Mouse (Mus musculus): Measurements from ENCODE around the gene Rpgrip1l. TPM values are rescaled to one million over a fixed set of nuclear protein-coding genes. Genes with fewer than 3 reads are reported as not detected.

Rpgrip1l gene
- polyA plus RNA-seq, 1 experiment from 2014 or later: 9.3 TPM

DNA sequence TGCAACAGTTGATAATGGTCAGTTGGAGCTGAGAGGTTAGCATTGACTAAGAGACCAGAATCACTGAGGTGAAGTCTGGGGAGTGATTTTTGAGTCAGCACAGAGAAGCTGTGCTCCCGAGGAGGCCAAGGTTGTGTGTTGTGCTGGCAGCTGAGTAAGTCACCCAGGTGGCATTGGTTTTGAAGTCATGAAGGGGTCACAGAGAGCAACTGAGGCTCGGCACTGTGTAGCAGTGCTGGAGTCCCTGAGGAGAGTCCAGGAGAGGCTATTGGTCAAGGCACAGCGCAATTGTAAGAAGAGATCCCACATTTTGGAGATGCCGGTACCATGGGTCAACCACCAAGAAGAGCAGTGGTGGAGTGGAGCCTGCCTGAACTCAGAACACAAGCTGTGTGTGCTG, 11.9 kb upstream of the Rpgrip1l start:
- H3K4me1 ChIP-seq: peaks cover 46% of the 10 kb centered on the region
- no peak overlapping the region for H3K27ac ChIP-seq
- peaks cover 12% of the 10 kb centered on the region for H3K36me3 ChIP-seq
- no peaks in the 10 kb centered on the region for H3K27me3 ChIP-seq (ENCODE audit: insufficient read depth, poor library complexity, severe bottlenecking)
- WGBS: 89% methylated on average over 4 of the region's 4 CpGs
- H3K9me3 ChIP-seq: no peaks in the 10 kb centered on the region
- no peak overlapping the region for H3K4me3 ChIP-seq
- DNase-seq (ENCODE audit: low spot score): peak; percentile 66

DNA sequence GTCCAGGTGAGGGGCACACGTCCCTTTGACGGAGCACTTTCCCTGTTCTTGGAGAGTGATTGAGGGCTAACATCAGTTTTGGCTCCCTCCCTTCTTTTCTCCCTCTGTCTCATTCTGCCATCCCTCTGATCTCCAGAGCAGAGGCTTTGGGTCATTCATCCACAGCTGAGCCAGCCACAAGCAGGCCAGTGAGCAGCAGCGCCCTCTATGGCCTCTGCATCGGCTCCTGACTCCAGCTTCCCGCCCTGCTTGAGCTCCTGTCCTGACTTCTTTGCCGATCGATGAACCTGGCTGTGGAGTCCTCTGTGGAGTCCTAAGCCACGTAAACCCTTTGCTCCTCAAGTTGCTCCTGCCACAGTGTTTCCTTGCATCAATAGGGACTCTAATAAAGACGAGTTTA, 11.2 kb upstream of the Rpgrip1l start:
- Histone ChIP-seq H3K9me3 (no peaks in the 10 kb centered on the region), H3K4me3 (no peak overlapping the region), H3K27me3 (ENCODE audit: insufficient read depth, poor library complexity, severe bottlenecking) (no peaks in the 10 kb centered on the region), H3K36me3 (peaks cover 12% of the 10 kb centered on the region), H3K27ac (0 out of 2 replicates have a peak overlapping the region, but pooled peaks have one; percentile 36), H3K4me1 (peaks cover 40% of the 10 kb centered on the region)
- WGBS: 57% methylated on average over 9 of the region's 9 CpGs
- DNase-seq (ENCODE audit: low spot score): peak; percentile 69

DNA sequence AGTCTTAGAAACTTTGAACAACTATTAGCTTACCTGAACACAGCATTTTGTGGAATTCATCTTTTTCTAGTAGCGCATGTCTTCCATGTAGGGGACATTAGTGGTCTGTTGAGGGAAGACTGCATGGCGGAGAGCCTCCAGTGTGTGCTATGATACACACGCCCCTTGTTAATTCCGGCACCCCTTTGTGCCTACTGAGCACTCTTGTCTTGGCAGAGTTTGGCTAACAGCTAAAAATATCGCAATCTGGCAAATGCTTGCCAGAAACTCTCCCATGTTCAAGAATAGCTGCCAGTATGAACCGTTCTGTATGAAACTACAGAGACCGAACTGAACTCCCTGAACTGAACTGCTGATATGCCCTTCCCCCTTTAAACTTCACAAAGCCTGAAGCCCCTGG, 10.4 kb upstream of the Rpgrip1l start:
- WGBS: 77% methylated on average over 7 of the region's 7 CpGs
- Histone ChIP-seq H3K4me1 (peaks cover 33% of the 10 kb centered on the region), H3K4me3 (no peak overlapping the region), H3K9me3 (no peaks in the 10 kb centered on the region), H3K27ac (0 out of 2 replicates have a peak overlapping the region, but pooled peaks have one; percentile 36), H3K27me3 (ENCODE audit: insufficient read depth, poor library complexity, severe bottlenecking) (no peaks in the 10 kb centered on the region), H3K36me3 (peaks cover 12% of the 10 kb centered on the region)
- peak; percentile 45 for DNase-seq (ENCODE audit: low spot score)

DNA sequence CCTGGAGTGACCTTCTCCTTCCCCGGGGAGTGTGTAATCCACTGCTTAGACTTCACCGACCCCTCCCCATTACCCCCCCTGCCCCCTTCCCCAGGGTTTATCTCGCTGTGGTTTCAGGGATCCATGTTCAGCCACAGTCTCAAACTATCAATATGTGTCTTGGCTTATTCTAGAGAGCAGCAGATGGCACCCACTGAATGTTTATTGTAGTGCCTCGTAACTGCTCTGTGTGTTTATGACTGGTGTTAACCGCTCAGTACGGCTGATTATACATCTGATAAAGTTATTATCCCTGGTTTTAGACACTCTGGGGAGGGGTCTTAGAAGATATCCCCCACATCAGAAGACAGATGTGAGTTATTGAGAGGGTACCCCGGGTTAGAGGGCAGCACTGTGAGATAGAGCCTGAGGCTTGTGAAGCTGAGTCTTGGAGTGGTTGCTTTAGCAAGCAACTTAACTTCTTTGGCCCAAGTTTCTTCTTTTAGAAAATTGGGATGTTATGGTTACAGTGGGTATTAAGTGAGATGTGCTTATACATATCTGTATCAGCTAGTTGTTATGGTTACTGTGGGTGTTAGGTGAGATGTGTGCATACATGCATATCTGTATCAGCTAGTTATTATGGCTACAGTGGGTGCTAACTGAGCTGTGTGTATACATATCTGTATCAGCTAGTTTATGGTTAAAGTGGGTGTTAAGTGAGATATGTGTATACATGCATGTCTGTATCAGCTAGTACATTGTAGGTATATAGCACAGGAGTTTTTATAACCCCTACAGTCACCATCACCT, 6.1 kb upstream of the Rpgrip1l start:
- H3K4me3 ChIP-seq: no peak overlapping the region
- peaks cover 26% of the 10 kb centered on the region for H3K4me1 ChIP-seq
- H3K36me3 ChIP-seq: 0 out of 2 replicates have a peak, but pooled peaks cover 3% of the 10 kb centered on the region
- H3K27ac ChIP-seq: no peak overlapping the region
- no peak for DNase-seq (ENCODE audit: low spot score)
- no peaks in the 10 kb centered on the region for H3K27me3 ChIP-seq (ENCODE audit: insufficient read depth, poor library complexity, severe bottlenecking)
- no peaks in the 10 kb centered on the region for H3K9me3 ChIP-seq
- WGBS: 88% methylated on average over 7 of the region's 7 CpGs

DNA sequence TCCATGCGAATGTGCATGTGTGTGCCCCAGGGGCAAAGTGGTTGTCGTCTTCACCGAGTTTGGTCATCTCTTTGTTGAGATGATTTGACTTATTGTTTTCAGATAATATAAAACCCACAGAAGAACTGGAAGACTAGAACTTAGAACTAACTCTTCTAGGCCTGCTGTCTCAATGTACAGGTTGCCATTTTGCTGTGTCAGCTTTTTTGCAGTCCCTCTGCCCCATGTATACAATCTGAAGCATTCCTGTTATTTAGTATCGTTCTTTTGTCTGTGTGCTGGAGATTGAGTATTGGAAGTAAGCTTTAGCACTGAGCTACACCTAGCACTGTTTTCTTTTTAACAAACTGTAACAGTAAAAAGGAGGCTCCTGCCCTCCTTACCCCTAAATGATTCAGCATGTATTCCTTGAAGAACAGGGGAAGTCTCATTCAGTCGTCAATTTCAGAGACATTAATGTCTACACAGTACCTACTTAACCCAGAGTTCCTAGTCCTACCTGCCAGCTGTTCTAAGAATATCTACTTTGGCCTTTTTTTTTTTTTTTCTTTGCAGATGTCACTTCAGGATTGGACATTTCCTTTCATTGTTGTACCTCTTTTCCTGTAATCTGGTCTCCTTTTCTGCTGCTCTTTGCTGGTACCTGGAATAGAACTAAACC, 4.6 kb upstream of the Rpgrip1l start:
- H3K27me3 ChIP-seq (ENCODE audit: insufficient read depth, poor library complexity, severe bottlenecking): no peaks in the 10 kb centered on the region
- 91% methylated on average over 5 of the region's 5 CpGs for WGBS
- no peak overlapping the region for H3K4me3 ChIP-seq
- H3K9me3 ChIP-seq: no peaks in the 10 kb centered on the region
- no peak for DNase-seq (ENCODE audit: low spot score)
- no peak overlapping the region for H3K27ac ChIP-seq
- H3K4me1 ChIP-seq: peaks cover 13% of the 10 kb centered on the region
- 0 out of 2 replicates have a peak, but pooled peaks cover 3% of the 10 kb centered on the region for H3K36me3 ChIP-seq

DNA sequence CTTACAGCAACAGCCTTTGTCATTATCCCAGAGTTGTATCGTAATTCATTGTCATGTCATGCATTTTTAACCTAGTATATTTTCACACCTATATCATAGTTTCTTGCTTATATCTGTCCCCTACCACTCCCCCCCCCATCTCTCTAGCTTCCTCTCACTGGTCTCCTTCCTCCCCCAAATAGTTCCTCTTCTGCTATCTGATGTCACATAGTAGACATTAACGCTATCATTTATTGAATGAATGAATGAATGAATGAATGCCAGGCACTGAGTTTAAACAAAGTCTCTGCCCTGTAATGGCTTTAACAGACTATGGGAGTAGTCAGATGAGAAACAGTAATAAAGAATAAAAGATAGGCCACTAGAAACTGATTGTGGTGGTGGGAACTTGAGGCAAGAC, 720 bp downstream of the Rpgrip1l start:
- no peak overlapping the region; the same call in 1 of the 2 replicates for H3K27ac ChIP-seq

DNA sequence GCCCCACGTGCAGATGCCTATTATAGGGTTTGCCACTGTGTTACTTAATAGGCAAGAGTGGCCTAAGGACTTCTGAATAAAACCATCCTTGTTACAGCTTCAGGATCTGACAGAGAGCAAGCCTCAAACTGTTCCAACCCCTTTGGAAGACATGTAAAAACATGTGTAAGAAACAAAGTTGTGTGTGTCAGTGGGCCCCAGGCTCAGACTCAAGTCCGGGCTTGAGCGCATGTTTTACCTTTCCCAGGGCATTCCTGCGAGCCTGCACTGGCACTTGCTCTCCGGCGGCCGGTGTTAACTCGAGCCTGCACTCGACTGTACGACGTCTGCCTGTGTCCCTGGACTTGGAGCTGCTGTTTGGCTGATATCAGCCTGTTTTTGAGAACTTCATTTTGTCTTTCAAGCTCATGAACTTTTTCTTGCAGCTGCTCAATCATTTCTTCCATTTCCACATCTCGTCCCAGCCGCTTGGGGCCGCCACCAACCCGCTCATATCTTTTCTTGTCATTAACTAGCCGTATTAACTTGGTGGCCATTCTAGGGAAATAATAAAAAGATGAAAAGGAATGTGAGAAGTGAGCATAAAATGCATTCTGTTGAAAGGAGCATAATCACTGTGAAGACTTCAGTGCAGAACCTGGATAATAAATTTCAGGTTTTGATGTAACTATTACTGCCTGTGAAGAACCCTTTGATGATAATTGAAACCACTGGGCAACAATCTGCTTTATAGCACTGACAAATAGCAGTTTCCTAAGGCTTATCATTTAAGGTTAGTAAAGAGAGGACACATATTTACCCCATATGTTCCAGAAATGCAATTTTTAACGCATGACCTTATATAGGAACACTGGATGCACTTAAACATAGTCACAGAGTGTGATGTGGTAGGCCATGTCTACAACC, 8.3 kb downstream of the Rpgrip1l start:
- Histone ChIP-seq H3K27ac (no peak overlapping the region), H3K27me3 (ENCODE audit: insufficient read depth, poor library complexity, severe bottlenecking) (no peaks in the 10 kb centered on the region), H3K4me1 (peaks cover 3% of the 10 kb centered on the region; the same call in 1 of the 2 replicates), H3K9me3 (no peaks in the 10 kb centered on the region), H3K36me3 (0 out of 2 replicates have a peak, but pooled peaks cover 4% of the 10 kb centered on the region), H3K4me3 (no peak overlapping the region)
- 71% methylated on average over 17 of the region's 17 CpGs for WGBS
- DNase-seq (ENCODE audit: low spot score): no peak

More for the DNA sequence above, 720 bp downstream of the Rpgrip1l start:
- Histone ChIP-seq H3K27me3 (ENCODE audit: insufficient read depth, poor library complexity, severe bottlenecking) (no peaks in the 10 kb centered on the region), H3K9me3 (no peaks in the 10 kb centered on the region), H3K36me3 (0 out of 2 replicates have a peak, but pooled peaks cover 3% of the 10 kb centered on the region), H3K4me3 (peak overlapping the region; percentile 72), H3K4me1 (peaks cover 17% of the 10 kb centered on the region)
- 69% methylated on average over 2 of the region's 2 CpGs for WGBS
- DNase-seq (ENCODE audit: low spot score): no peak

DNA sequence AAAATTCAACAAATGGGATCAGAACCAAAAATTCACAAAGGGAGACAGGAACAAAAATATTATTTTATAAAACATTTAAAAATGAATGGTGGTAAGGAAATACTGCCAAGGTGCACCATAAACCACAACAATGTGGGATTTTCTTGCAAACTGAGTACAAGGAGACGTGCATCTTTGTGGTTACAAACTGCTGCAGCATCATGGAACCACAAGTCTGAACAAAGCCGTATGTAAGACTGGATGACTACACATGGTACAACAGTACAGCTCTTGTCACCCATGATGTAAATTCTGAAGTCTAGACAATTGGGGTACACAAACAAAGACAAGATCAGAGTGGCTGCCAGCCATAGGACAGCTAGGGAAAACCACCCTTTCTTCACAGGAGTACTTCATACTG, 14.4 kb downstream of the Rpgrip1l start:
- Histone ChIP-seq H3K27ac (no peak overlapping the region), H3K4me1 (peaks cover 2% of the 10 kb centered on the region; the same call in 1 of the 2 replicates), H3K9me3 (no peaks in the 10 kb centered on the region), H3K36me3 (0 out of 2 replicates have a peak, but pooled peaks cover 4% of the 10 kb centered on the region), H3K27me3 (ENCODE audit: insufficient read depth, poor library complexity, severe bottlenecking) (no peaks in the 10 kb centered on the region), H3K4me3 (no peak overlapping the region)
- 85% methylated on average over 2 of the region's 2 CpGs for WGBS
- DNase-seq (ENCODE audit: low spot score): no peak

DNA sequence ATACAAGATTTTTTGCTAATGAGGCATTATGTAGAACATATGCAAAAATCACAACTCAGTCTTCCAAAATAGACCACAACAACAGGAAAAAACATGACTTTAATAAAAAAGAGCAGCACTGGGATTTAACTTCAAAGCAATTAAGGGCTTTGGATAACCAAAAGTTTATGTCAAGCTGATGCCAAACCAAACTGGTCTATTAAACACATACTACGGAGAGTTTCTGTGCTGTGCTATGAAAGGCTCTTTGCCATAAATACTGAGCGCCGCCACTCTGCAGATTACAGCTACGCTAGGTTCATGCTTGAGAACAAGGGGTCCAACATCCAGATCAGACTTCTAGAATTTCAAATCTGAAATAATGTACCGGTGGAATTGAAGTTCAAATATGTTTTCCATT, 17.3 kb downstream of the Rpgrip1l start:
- Histone ChIP-seq H3K9me3 (no peaks in the 10 kb centered on the region), H3K4me1 (no peaks in the 10 kb centered on the region), H3K27ac (no peak overlapping the region), H3K4me3 (no peak overlapping the region), H3K36me3 (0 out of 2 replicates have a peak, but pooled peaks cover 4% of the 10 kb centered on the region), H3K27me3 (ENCODE audit: insufficient read depth, poor library complexity, severe bottlenecking) (no peaks in the 10 kb centered on the region)
- 91% methylated on average over 5 of the region's 5 CpGs for WGBS
- DNase-seq (ENCODE audit: low spot score): no peak

DNA sequence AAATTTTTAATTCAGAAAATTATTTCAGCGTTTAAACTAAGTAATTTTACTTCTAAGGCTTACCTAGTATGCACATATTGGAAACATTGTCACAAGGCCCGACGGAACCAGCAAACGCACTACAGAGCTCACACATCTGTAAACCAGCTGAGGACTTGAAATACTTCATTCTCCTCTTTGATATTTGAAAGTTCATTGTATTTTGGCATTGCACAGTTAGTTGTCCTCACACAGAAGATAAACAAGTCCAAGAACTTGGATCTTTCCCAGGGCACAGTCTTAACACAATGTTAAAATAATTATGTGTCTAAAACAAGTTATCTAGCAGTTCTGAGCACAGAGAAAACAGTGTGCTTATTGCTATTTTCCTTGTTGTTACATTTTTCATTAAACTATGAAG, 22.5 kb downstream of the Rpgrip1l start:
- H3K9me3 ChIP-seq: no peaks in the 10 kb centered on the region
- 76% methylated on average over 4 of the region's 4 CpGs for WGBS
- no peaks in the 10 kb centered on the region for H3K36me3 ChIP-seq
- DNase-seq (ENCODE audit: low spot score): no peak
- no peaks in the 10 kb centered on the region for H3K27me3 ChIP-seq (ENCODE audit: insufficient read depth, poor library complexity, severe bottlenecking)
- no peak overlapping the region for H3K27ac ChIP-seq
- H3K4me3 ChIP-seq: no peak overlapping the region
- peaks cover 16% of the 10 kb centered on the region; the same call in 1 of the 2 replicates for H3K4me1 ChIP-seq

DNA sequence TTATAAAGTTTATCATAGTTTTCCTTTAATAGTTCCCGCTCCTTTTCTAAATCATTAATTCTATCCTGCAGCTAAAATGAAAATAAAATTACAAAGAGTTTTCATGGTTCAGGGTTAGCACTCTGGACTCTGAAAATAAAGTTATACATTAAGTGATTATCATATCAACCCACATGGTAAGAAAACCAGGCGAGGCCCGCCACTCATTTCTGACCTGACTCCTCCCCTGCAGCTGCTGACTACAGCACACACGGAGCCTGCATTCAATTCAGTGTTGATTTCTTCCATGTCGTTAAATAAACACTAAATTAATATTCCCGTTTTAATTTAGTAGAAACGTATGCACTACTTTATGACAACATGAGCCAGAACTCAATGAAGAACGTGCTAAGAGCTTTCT, 26.8 kb downstream of the Rpgrip1l start:
- no peaks in the 10 kb centered on the region for H3K27me3 ChIP-seq (ENCODE audit: insufficient read depth, poor library complexity, severe bottlenecking)
- WGBS: 79% methylated on average over 8 of the region's 8 CpGs
- H3K9me3 ChIP-seq: no peaks in the 10 kb centered on the region
- no peak for DNase-seq (ENCODE audit: low spot score)
- no peaks in the 10 kb centered on the region for H3K36me3 ChIP-seq
- no peak overlapping the region for H3K27ac ChIP-seq
- H3K4me1 ChIP-seq: peaks cover 20% of the 10 kb centered on the region; the same call in 1 of the 2 replicates
- H3K4me3 ChIP-seq: no peak overlapping the region

DNA sequence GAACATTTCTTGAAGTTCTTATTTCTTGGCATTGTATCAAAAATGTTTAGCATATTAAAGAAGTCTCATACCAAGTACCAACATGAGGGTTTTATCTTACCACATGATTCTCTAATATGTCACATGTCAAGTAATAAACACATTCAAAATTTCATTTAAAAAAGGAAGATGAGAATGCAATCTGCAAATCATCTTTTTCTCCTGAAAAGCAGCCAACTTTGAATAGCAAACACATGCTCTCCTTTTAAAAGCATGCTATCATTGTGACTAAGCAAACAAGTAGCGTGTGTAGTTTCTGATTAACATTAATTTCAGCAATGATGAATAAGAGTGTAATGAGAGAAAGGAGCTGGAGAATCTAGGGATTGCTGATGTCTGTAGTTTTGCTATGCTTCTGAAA, 29.2 kb downstream of the Rpgrip1l start:
- Histone ChIP-seq H3K27ac (no peak overlapping the region), H3K9me3 (no peaks in the 10 kb centered on the region), H3K36me3 (no peaks in the 10 kb centered on the region), H3K27me3 (ENCODE audit: insufficient read depth, poor library complexity, severe bottlenecking) (no peaks in the 10 kb centered on the region), H3K4me1 (peaks cover 20% of the 10 kb centered on the region; the same call in 1 of the 2 replicates), H3K4me3 (no peak overlapping the region)
- WGBS: 92% methylated on average over 1 of the region's 1 CpGs
- DNase-seq (ENCODE audit: low spot score): no peak

Data from heart, embryonic 10.5 days (tissue).